Mouse (Mus musculus) adrenal gland, adult 2 months (tissue): Measurements from ENCODE around the gene Lhx5. TPM values are rescaled to one million over a fixed set of nuclear protein-coding genes. Genes with fewer than 3 reads are reported as not detected.

Experiments
- DNase-seq: peaks from one replicate; pipeline ENCODE4 v3.0.0; 2021
- long read RNA-seq: library from polyadenylated mRNA; stranded (forward); transcript quantifications from one replicate; pipeline ENCODE4 v2.0.0, GENCODE M21; 2021
- polyA plus RNA-seq: library from polyadenylated mRNA; depleted of rRNA; stranded (reverse); fragments of >200 nt; gene quantifications from 2 replicates; pipeline ENCODE4 v1.2.3, GENCODE M21; 2012; rRNA removed
- total RNA-seq, 2 experiments: library from RNA; stranded (reverse); gene quantifications; 2 replicates each; pipeline ENCODE4 v1.2.3; 2021

The Lhx5 gene
- not detected for total RNA-seq
- polyA plus RNA-seq = not detected in 2 replicates
- long read RNA-seq = 0 reads

- DNase-seq = no peak
These were observed at the start of gene Lhx5 for GRCm38 (mm10) chr5:120431649-120432485. Gene Lhx5 (plus strand): TSS chr5:120431699.

GRCm38 (mm10) chr5:120386361-120386760 is 45.1 kb upstream of the Lhx5 start:
- no peak for DNase-seq

- no peak for DNase-seq
These were observed 42.7 kb upstream of the Lhx5 start for GRCm38 (mm10) chr5:120388765-120389164.

GRCm38 (mm10) chr5:120389973-120390372 is 41.5 kb upstream of the Lhx5 start:
- DNase-seq = no peak

GRCm38 (mm10) chr5:120393871-120394667 is 37.4 kb upstream of the Lhx5 start:
- DNase-seq = no peak

GRCm38 (mm10) chr5:120397988-120398387 is 33.5 kb upstream of the Lhx5 start:
- DNase-seq = no peak

GRCm38 (mm10) chr5:120404831-120405591 is 26.5 kb upstream of the Lhx5 start:
- DNase-seq = no peak

- DNase-seq = no peak
These were observed 22.6 kb upstream of the Lhx5 start for GRCm38 (mm10) chr5:120408933-120409332.

GRCm38 (mm10) chr5:120409385-120410378 is 21.8 kb upstream of the Lhx5 start:
- DNase-seq = peak; percentile 6

- no peak for DNase-seq
These were observed 18.1 kb upstream of the Lhx5 start for GRCm38 (mm10) chr5:120413436-120413835.

GRCm38 (mm10) chr5:120420106-120420505 is 11.4 kb upstream of the Lhx5 start:
- DNase-seq = no peak

- peak; percentile 72 for DNase-seq
These were observed 7.5 kb upstream of the Lhx5 start for GRCm38 (mm10) chr5:120424039-120424438.

- DNase-seq = no peak
These were observed 6.8 kb upstream of the Lhx5 start for GRCm38 (mm10) chr5:120424657-120425056.

GRCm38 (mm10) chr5:120425711-120426110 is 5.8 kb upstream of the Lhx5 start:
- no peak for DNase-seq

- no peak for DNase-seq
These were observed 4.9 kb upstream of the Lhx5 start for GRCm38 (mm10) chr5:120426572-120426971.

GRCm38 (mm10) chr5:120427451-120427938 is 4.0 kb upstream of the Lhx5 start:
- DNase-seq = no peak

- DNase-seq = no peak
These were observed 3.2 kb upstream of the Lhx5 start for GRCm38 (mm10) chr5:120428189-120428838.

- no peak for DNase-seq
These were observed 2.5 kb upstream of the Lhx5 start for GRCm38 (mm10) chr5:120428990-120429389.

GRCm38 (mm10) chr5:120429692-120430091 is 1.8 kb upstream of the Lhx5 start:
- DNase-seq = no peak

- DNase-seq = no peak
These were observed 407 bp upstream of the Lhx5 start for GRCm38 (mm10) chr5:120431001-120431583.
